Mouse (Mus musculus): ENCODE data around the gene Dnajb5.

GRCm38 (mm10) chr4:42955200-42955599 lies 5.6 kb downstream of the Dnajb5 start:
- TF ChIP-seq POLR2A (IDR thresholded peaks at IDR 0.05; ENCODE audit: low read depth, low read length): no peak
- TF ChIP-seq CTCF (conservative IDR thresholded peaks at IDR 0.05; ENCODE audit: insufficient read depth, insufficient read length, low read depth, low read length): no peak
